Mouse (Mus musculus): ENCODE data around the gene Tmed2.
"Not testable (repeated sequence)": the region's sequence is repeated elsewhere in the genome, so short reads cannot be mapped to it uniquely, and the experiment has no call there.

Tmed2 gene

DNA sequence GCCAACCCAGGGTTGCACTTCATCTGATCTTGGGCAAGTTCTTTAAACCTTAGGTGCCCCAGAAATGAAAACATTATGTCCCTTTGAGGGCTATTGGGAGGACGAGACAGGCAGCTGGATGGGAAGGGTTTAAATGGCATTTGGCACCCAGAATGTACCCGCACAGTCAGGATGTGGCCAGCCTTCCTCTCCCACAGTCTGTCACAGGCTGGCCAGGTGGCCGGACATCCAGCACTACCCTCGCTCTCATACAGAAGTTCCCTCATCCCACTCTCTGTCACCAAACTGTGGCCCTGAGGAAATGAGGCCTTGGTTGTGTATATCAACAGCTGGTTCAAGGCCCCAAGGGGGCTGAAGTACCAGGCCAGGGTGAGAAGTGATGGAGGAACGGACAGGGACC, 15.6 kb upstream of the Tmed2 start:
- no peak for DNase-seq (ENCODE audit: extremely low read depth, low read depth, low spot score)

DNA sequence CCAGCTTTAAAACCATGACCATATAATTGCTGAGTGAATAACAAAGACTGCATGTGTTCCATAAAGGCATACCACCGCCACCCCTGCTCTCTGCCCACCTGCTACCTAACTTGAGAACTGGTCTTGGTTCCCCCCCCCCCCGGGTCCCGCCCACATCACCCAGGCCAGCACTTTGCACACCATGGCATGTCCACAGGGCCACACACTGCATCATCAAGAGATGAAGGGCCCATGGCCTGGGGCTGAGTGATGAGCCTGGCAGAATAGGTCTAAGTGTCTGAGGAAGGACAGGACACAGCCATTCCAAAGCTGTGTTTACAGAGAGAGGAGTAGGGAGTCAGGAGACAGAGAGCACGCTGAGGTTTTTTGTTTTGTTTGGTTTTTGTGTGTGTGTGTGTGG, 12.1 kb upstream of the Tmed2 start:
- no peak for DNase-seq (ENCODE audit: extremely low read depth, low read depth, low spot score)

- DNase-seq (ENCODE audit: extremely low read depth, low read depth, low spot score) = no peak
These were observed 11.7 kb upstream of the Tmed2 start for GRCm38 (mm10) chr5:124528791-124529190.

DNA sequence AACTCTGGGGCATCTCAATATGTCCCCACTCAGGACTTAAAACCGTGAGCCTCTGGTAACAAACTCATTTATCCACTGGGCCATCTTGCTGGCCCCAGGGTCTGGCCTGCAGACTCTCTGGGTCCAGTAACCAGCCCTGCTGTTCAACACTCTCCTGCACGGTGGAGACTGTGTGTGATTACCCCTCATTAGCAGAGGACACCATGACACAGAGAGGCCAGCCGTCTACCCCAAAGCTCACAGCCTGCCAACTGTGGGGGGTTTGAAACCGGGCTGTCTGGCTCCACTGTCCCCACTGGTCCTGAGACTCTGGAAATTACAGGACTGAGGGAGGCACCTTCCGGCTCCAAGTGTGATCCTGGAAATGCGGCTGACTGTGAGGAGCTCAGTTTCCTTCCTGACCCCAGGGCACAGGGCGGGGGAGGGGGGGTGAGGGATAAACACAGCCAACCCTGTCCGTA, 11.3 kb upstream of the Tmed2 start:
- DNase-seq (ENCODE audit: extremely low read depth, low read depth, low spot score) = no peak

GRCm38 (mm10) chr5:124529697-124530096, 10.8 kb upstream of the Tmed2 start:
- no peak for DNase-seq (ENCODE audit: extremely low read depth, low read depth, low spot score)

GRCm38 (mm10) chr5:124530655-124531582, 9.6 kb upstream of the Tmed2 start, which contains the start of gene Rilpl1:
Rilpl1 (minus strand) TSS chr5:124531391.
- no peak for DNase-seq (ENCODE audit: extremely low read depth, low read depth, low spot score)

DNA sequence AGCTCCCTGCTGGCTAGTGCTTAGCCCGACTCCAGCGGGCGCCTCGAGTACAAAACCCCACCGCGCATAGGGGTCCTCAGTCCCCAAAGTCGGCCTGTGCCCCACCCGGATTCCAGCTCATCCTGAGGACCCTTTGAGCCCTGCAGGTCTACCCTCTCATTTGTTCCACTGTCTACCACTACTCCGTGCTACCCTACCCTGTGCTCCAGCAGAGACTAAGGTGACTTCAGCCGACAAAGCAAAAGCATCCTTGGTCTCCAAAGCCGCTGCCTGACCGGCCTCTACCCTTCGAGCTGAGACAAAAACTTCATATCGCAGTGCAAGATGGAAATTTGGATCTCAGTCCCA, 8.9 kb upstream of the Tmed2 start:
- DNase-seq (ENCODE audit: extremely low read depth, low read depth, low spot score) = no peak

GRCm38 (mm10) chr5:124532451-124532850, 8.0 kb upstream of the Tmed2 start:
- DNase-seq (ENCODE audit: extremely low read depth, low read depth, low spot score) = no peak

GRCm38 (mm10) chr5:124535016-124535415, 5.5 kb upstream of the Tmed2 start:
- no peak for DNase-seq (ENCODE audit: extremely low read depth, low read depth, low spot score)

DNA sequence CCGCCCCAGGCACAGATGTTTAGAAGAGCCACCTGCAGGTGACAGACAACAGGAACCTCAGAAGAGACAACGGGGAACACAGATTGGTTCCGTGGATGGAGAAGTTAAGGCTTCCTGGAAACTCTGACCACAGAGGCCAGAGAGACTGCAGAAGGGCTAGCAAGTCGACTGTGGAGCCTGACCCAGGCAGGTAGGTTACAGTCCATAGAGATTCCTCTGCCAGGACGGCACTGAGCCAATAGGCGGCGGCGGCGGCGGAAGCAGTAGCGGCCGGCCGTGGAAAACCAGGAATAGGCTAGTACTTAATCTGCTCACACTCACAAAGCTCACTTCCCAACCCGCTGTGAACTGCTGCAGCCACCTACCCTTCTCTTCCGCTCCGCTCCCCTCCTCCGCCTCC, 3.7 kb upstream of the Tmed2 start:
- no peak for DNase-seq (ENCODE audit: extremely low read depth, low read depth, low spot score)

- DNase-seq (ENCODE audit: extremely low read depth, low read depth, low spot score) = no peak
These were observed 1.4 kb upstream of the Tmed2 start for GRCm38 (mm10) chr5:124538813-124539792.

DNA sequence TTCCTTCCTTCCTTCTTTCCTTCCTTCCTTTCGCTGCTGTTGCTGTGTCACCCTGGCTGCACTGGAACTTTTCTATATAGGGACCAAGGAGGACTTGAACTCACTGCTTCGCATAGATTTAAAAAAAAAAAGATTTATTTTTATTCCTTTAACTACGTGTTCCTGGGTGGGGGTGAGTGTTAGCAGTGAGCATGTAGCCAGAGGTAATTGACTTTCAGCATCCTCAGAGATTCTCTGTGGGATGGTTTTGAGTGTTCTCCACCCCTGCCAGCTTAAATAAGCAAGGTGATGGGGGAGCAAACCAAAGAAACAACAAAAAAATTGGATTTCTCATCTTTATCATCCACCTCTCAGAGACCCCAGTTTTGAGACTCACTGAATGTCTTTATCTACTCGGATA, 590 bp upstream of the Tmed2 start:
- no peak for DNase-seq (ENCODE audit: extremely low read depth, low read depth, low spot score)

GRCm38 (mm10) chr5:124540905-124541601, 558 bp downstream of the Tmed2 start:
- no peak for DNase-seq (ENCODE audit: extremely low read depth, low read depth, low spot score)

GRCm38 (mm10) chr5:124541602-124541973, 1.1 kb downstream of the Tmed2 start:
- no peak for DNase-seq (ENCODE audit: extremely low read depth, low read depth, low spot score)

DNA sequence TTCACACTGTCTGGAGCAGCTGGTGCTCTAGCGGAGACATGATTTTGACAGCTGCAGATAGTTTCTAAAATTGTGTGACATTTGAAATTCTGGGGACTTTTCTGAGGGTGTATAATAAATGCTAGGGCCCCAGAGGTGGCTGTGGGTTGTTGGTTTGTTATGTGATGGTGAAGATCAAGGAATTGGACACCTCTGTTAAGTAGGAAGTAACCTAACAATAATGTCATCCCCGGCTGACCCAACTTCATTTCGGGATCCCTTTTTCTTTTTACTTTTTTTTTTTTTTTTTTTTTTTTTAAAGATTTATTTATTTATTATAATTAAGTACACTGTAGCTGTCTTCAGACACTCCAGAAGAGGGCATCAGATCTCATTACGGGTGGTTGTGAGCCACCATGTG, 10.2 kb downstream of the Tmed2 start:
- not testable (repeated sequence) for DNase-seq (ENCODE audit: extremely low read depth, low read depth, low spot score)

DNA sequence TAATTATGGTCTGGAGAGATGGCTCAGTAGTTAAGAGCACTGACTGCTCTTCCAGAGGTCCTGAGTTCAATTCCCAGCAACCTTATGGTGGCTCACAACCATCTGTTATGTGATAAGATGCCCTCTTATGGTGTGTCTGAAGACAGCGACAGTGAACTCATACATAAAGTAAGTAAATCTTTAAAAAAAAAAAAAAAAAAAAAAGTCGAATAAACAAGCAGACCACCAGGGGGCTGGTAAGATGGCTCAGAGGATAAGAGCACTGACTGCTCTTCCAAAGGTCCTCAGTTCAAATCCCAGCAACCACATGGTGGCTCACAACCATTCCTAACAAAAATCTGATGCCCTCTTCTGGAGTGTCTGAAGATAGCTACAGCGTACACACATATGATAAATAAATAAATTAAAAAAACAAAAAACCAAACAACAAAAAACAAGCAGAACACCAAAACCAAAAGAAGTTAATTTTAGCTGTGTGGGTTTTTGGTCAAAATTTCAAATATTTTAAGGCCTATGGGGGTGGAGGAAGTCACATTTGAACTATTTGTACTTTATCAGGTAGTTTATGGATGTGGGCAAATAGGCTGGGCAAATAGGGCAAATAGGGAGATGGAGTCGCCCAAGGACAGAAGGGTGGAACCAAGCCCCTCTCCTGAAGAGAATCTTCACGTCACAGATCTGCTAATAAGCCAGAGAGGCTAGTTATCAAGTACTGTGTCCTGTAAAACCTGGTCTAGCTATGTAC, 11.0 kb downstream of the Tmed2 start:
- not testable (repeated sequence) for DNase-seq (ENCODE audit: extremely low read depth, low read depth, low spot score)

- no peak for DNase-seq (ENCODE audit: extremely low read depth, low read depth, low spot score)
These were observed 11.6 kb downstream of the Tmed2 start for GRCm38 (mm10) chr5:124552094-124552472.

DNA sequence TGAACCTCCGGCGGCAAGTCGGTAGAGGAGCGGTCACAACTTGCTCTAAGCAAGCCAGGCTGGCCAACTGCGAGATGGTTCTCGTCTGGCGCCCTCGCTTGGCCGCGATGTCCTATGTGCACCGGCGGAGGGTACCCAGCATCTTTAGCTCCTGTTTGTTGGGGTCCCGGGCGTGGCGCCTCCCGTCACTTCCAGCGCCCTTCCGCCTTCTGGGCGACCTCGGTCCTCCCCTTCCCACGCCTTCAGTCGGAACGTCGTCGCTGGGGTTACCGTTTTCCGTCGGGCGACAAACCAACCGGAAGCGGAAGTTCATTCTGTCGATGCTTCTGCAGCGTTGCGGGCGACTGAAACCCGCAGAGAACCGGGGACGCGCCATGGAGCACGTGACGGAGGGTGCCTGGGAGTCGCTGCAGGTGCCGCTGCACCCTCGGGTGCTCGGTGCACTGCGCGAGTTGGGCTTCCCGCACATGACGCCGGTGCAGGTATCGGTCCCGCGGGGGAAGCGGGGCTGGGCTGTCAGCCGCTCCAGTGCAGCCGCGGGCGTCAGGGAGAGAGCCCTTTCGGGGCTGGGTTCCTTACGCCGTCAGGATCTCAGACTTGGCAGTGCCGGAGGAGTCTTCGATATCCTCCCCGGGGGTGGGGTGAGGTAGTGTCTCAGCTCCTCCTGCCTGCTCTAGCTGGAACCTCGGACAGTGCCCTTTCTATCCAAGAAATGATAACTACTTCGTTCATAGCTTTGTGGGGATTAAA, 12.2 kb downstream of the Tmed2 start, which contains the start of gene Ddx55:
TSS of gene Ddx55 (plus strand) at position 307 of the 750 bp plus-strand sequence.
- DNase-seq (ENCODE audit: extremely low read depth, low read depth, low spot score) = no peak

GRCm38 (mm10) chr5:124553607-124554006, 13.1 kb downstream of the Tmed2 start:
- no peak for DNase-seq (ENCODE audit: extremely low read depth, low read depth, low spot score)

DNA sequence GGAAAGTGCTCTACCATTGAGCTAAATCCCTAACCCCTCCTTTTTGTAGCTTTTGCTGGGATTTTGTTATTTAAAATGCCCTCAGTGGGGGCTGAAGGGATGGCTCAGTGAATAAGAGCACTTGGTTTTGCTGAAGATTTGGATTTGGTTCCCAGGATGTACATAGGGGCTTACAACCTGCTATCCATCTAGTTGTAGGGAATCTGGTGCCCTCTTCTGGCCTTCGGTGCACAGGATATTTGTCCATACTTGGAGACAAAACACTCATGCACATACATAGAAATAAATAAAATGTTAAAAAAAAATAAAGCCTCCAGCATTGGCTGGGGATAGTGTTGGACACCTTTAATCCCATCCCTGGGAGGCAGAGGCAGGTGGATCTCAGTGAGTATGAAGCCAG, 14.7 kb downstream of the Tmed2 start:
- no peak for DNase-seq (ENCODE audit: extremely low read depth, low read depth, low spot score)
